Mouse (Mus musculus) gastrocnemius, postnatal 25 days (tissue): ENCODE measurements around the gene Ikzf2. TPM values are rescaled to one million over a fixed set of nuclear protein-coding genes. Genes with fewer than 3 reads are reported as not detected.

Experiments
- DNase-seq: peaks from one replicate; pipeline ENCODE4 v3.0.0; 2022
- long read RNA-seq, 2 experiments: library from polyadenylated mRNA; stranded (forward); transcript quantifications; one replicate each; pipeline ENCODE4 v2.0.0; 2021
- total RNA-seq, 2 experiments: library from RNA; stranded (reverse); gene quantifications; 1 replicate in 1 of 2; 2 replicates in 1 of 2; pipeline ENCODE4 v1.2.3; 2021

Ikzf2 gene
- total RNA-seq = 10 to 100 TPM in 1 of 2 experiments, 1 to 10 TPM in 1; 9.1 to 14.5 TPM
- long read RNA-seq, experiment 1, partial matches to known transcripts = 0 of 1 reads
- long read RNA-seq, experiment 1, other reads (novel, unspliced or antisense) = 1 of 1 reads
- long read RNA-seq, experiment 2, partial matches to known transcripts = 2 of 5 reads
- long read RNA-seq, experiment 2, other reads (novel, unspliced or antisense) = 3 of 5 reads

GRCm38 (mm10) chr1:69687076-69687991, at the start of gene Ikzf2:
TSS of gene Ikzf2 (minus strand) at chr1:69687245.
- DNase-seq = peak; percentile 77

- no peak for DNase-seq
Measured at GRCm38 (mm10) chr1:69729729-69730128, 42.7 kb upstream of the Ikzf2 start.

GRCm38 (mm10) chr1:69729031-69729679, 42.1 kb upstream of the Ikzf2 start:
- DNase-seq = no peak

GRCm38 (mm10) chr1:69727968-69728367, 40.9 kb upstream of the Ikzf2 start:
- DNase-seq = no peak

GRCm38 (mm10) chr1:69717107-69717506, 30.1 kb upstream of the Ikzf2 start:
- no peak for DNase-seq

- DNase-seq = no peak
Measured at GRCm38 (mm10) chr1:69708571-69708970, 21.5 kb upstream of the Ikzf2 start.

- DNase-seq = no peak
Measured at GRCm38 (mm10) chr1:69703506-69704156, 16.6 kb upstream of the Ikzf2 start.

GRCm38 (mm10) chr1:69691946-69692345, 4.9 kb upstream of the Ikzf2 start:
- no peak for DNase-seq

GRCm38 (mm10) chr1:69688961-69689360, 1.9 kb upstream of the Ikzf2 start:
- peak; percentile 36 for DNase-seq

GRCm38 (mm10) chr1:69688118-69688517, 1.1 kb upstream of the Ikzf2 start:
- no peak for DNase-seq

GRCm38 (mm10) chr1:69686741-69687075, 337 bp downstream of the Ikzf2 start:
- no peak for DNase-seq

- DNase-seq = no peak
Measured at GRCm38 (mm10) chr1:69685890-69686490, 1.1 kb downstream of the Ikzf2 start.

- no peak for DNase-seq
Measured at GRCm38 (mm10) chr1:69685049-69685889, 1.8 kb downstream of the Ikzf2 start.

- no peak for DNase-seq
Measured at GRCm38 (mm10) chr1:69684280-69685040, 2.6 kb downstream of the Ikzf2 start.

- no peak for DNase-seq
Measured at GRCm38 (mm10) chr1:69683851-69684250, 3.2 kb downstream of the Ikzf2 start.

GRCm38 (mm10) chr1:69683058-69683457, 4.0 kb downstream of the Ikzf2 start:
- no peak for DNase-seq

- DNase-seq = no peak
Measured at GRCm38 (mm10) chr1:69682261-69682660, 4.8 kb downstream of the Ikzf2 start.

- DNase-seq = no peak
Measured at GRCm38 (mm10) chr1:69681003-69681402, 6.0 kb downstream of the Ikzf2 start.

GRCm38 (mm10) chr1:69680501-69680900, 6.5 kb downstream of the Ikzf2 start:
- DNase-seq = no peak

GRCm38 (mm10) chr1:69669897-69670404, 17.1 kb downstream of the Ikzf2 start:
- DNase-seq = no peak
